Mouse (Mus musculus) right cerebral cortex, postnatal 25 days (tissue): Measurements from ENCODE around the gene Axl.

Source experiments
- DNase-seq: peaks from one replicate; pipeline ENCODE4 v3.0.0; 2022

Axl gene

GRCm38 (mm10) chr7:25707581-25708292, 80.8 kb downstream of the Axl start:
- DNase-seq = no peak
